Mouse (Mus musculus): ENCODE data around the gene Fastkd2.

Fastkd2 gene

GRCm38 (mm10) chr1:63730240-63730771 lies at the start of gene Fastkd2, which contains the start of gene Mdh1b:
TSS of gene Fastkd2 (plus strand) at chr1:63730614.
TSS of gene Mdh1b (minus strand) at chr1:63730318.
- ATAC-seq (ENCODE audit: low TSS enrichment) = peak; percentile 97

GRCm38 (mm10) chr1:63686827-63687226 lies 43.6 kb upstream of the Fastkd2 start, which contains the start of gene Dytn:
TSS of gene Dytn (minus strand) at chr1:63686927.
- ATAC-seq (ENCODE audit: low TSS enrichment) = no peak

DNA sequence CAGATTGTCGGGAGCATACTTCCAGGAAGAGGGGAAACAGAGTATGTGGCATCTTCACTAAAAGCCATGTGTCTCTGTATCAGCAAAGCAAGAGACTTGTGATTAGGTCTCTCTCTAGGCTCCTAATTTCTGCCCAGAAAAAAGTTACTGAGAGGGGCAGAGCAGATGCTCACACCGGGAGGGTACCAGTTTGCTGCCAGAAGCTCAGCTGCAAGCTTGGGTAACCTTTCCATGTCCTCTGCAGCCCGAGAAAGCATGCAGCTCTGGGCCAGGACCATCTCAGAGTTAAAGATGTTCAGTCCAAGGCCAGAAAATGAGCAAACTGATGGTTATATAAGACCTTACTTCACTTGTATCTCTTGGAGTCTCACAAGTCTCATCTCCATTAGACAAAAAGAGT lies 33.6 kb upstream of the Fastkd2 start:
- ATAC-seq (ENCODE audit: low TSS enrichment) = no peak

GRCm38 (mm10) chr1:63705733-63706132 lies 24.7 kb upstream of the Fastkd2 start:
- 0 out of 2 replicates have a peak, but pooled peaks have one; percentile 16 for ATAC-seq (ENCODE audit: low TSS enrichment)

DNA sequence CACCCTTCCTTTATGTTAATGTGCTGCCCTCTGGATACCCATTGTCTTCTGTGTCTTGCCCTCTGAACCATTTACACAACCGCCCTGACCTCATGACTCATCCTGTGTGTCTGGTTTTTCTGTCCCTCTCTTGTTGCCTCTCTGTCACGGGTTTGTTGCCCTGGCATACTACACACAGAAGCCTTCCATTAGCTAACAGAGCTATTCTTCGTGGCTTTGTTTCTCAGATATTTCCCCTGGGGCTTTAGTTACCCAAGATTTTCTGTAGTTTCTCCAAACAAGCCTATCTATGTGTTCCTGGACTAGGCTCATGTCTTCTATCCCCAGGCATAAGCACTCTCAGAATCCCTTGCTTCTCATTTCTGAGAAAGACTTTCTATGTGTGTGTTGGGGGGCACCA lies 21.5 kb upstream of the Fastkd2 start:
- ATAC-seq (ENCODE audit: low TSS enrichment) = no peak

GRCm38 (mm10) chr1:63720161-63720560 lies 10.3 kb upstream of the Fastkd2 start:
- peak; percentile 93 for ATAC-seq (ENCODE audit: low TSS enrichment)

DNA sequence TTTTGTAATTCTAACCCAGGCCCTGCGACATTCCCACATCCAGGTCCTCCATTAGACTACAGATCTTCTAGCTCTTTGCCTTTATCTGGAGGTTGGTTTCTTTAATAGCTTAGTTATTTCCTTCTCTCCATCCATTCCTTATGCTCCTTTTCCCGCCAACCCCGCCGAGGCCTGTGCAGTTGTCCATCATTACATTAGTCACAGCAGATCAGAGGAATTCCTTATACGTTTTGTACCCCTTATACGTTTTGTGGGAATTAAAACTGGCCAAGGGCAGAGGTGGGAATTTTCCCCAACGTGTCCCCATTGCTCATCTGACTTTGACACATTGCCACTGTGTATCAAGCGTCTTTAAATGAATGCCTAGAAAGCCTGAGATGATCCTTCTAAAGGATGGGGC lies 618 bp upstream of the Fastkd2 start:
- 0 out of 2 replicates have a peak, but pooled peaks have one; percentile 8 for ATAC-seq (ENCODE audit: low TSS enrichment)

GRCm38 (mm10) chr1:63756005-63756404 lies 25.6 kb downstream of the Fastkd2 start:
- ATAC-seq (ENCODE audit: low TSS enrichment) = no peak

GRCm38 (mm10) chr1:63763212-63763694 lies 32.8 kb downstream of the Fastkd2 start:
- peak; percentile 74 for ATAC-seq (ENCODE audit: low TSS enrichment)

- ATAC-seq (ENCODE audit: low TSS enrichment) = 0 out of 2 replicates have a peak, but pooled peaks have one; percentile 15
These were observed 33.5 kb downstream of the Fastkd2 start for GRCm38 (mm10) chr1:63763881-63764386.

DNA sequence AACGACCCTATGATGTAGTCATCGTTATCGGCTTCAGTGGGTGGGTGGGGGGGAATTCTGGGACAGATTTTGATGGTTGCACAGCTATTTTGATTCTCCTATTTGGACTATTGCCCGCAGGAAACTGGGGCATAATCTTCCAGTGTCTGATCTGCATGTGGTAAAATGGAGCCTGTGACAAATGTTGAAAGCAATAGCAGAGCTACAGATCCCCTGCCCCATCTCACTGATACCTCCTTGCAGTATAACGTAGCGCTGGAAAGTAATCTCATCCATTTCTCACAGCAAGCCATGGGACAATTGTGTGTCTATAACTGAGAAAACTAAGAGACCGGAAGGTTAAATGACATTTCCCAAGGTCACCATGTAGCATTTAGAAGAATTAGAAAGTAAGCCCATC lies 34.0 kb downstream of the Fastkd2 start:
- no peak for ATAC-seq (ENCODE audit: low TSS enrichment)

DNA sequence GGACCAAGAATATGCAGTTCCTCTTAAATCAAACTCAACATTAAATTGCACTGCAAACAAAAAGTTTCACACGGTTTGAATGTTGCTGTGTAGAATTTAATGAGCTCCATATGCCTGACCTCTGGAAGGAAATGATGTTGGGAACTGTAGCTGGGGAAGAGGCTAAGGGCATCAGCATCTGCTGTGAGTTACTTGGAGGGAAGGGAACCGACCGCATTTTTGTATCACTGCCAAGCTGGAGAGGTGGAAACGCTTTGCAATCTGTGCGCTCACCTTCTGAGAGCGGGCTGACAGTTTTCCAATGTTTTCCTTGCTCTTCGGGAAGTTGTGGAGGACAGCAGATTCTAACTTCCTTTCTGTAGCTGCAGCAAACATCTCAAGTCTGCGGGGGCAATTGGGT lies 37.7 kb downstream of the Fastkd2 start:
- no peak for ATAC-seq (ENCODE audit: low TSS enrichment)

- ATAC-seq (ENCODE audit: low TSS enrichment) = no peak
These were observed 38.8 kb downstream of the Fastkd2 start, which contains the start of gene 4933402D24Rik for GRCm38 (mm10) chr1:63769167-63769566. TSS of gene 4933402D24Rik (minus strand) at chr1:63769267.

- peak; percentile 87 for ATAC-seq (ENCODE audit: low TSS enrichment)
These were observed 39.9 kb downstream of the Fastkd2 start for GRCm38 (mm10) chr1:63770309-63770708.

- ATAC-seq (ENCODE audit: low TSS enrichment) = peak; percentile 50; the same call in 1 of the 2 replicates
These were observed 46.0 kb downstream of the Fastkd2 start for GRCm38 (mm10) chr1:63776396-63776795.

DNA sequence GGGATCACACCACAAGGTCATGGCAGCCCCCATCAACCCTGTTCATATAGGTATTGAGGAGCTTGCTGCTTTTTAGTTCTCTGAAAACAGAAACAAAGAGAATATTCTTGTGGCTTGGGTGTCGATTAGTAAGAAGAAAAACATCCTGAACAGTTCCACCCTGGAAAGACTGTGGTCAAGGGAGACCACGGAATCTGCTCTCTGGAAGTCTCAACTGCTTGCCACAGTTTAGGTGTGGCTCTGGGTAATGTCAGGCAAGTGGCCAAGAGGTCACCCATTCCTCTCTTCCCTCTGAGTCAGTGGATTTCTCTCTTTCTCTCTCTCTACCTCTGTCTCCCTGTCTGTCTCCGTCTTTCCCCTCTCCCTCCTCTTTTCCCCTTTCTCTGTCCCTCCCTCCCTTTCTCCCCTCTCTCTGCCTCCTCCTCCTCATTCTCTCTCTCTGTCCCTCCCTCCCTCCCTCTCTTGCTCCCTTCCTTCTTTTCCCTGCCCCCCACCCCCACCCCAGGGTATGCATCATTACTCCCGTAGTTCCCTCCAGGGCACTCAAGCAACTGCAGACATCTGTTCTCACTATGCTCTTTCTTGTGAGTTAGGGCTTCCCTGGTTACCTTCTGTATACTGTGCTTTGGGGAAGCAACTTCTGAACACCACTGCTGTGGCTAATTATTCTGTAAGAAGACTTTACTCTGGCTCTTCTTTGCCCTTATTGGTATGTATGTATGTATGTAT lies 46.7 kb downstream of the Fastkd2 start:
- ATAC-seq (ENCODE audit: low TSS enrichment) = no peak

- no peak for ATAC-seq (ENCODE audit: low TSS enrichment)
These were observed 63.9 kb downstream of the Fastkd2 start for GRCm38 (mm10) chr1:63794326-63794725.

Data from frontal cortex, adult (tissue).